Mouse (Mus musculus) thymus, adult 2 months (tissue): ENCODE data around the gene Setd5. TPM values are rescaled to one million over a fixed set of nuclear protein-coding genes. Genes with fewer than 3 reads are reported as not detected.

ENCODE experiments used
- DNase-seq: peaks from one replicate; pipeline ENCODE4 v3.0.0; 2021
- H3K27ac ChIP-seq: fragments of 200-500 bp; 2 replicates; pipeline ENCODE4 v1.5.1; 2012; ENCODE audit warnings: low read length, control low read depth; ENCODE audit not compliant: control insufficient read depth, insufficient read depth
- H3K27me3 ChIP-seq: fragments of 200-500 bp; 2 replicates; pipeline ENCODE4 v1.6.1; 2012; ENCODE audit warnings: mild to moderate bottlenecking, low read length, moderate library complexity, mixed read lengths; ENCODE audit not compliant: control insufficient read depth, insufficient read depth
- H3K36me3 ChIP-seq: fragments of 200-500 bp; 2 replicates; pipeline ENCODE4 v1.6.1; 2012; ENCODE audit warnings: mild to moderate bottlenecking, low read length, moderate library complexity; ENCODE audit not compliant: control insufficient read depth, insufficient read depth
- H3K4me1 ChIP-seq: fragments of 200-500 bp; replicated peaks from 2 replicates; pipeline ENCODE4 v1.6.1; 2012; ENCODE audit warnings: low read length; ENCODE audit not compliant: control insufficient read depth, insufficient read depth
- H3K4me3 ChIP-seq: fragments of 200-500 bp; 2 replicates; pipeline ENCODE4 v1.5.1; 2012; ENCODE audit warnings: mild to moderate bottlenecking, low read length, control low read depth, moderate library complexity; ENCODE audit not compliant: control insufficient read depth, insufficient read depth
- CTCF ChIP-seq: fragments of 200-500 bp; IDR thresholded peaks from 2 replicates; pipeline ENCODE4 v1.5.1; 2012; ENCODE audit warnings: mild to moderate bottlenecking, control low read depth, low read length, moderate library complexity, borderline replicate concordance; ENCODE audit not compliant: control insufficient read depth, poor library complexity, insufficient read depth; ENCODE audit errors: extremely low read depth
- POLR2A ChIP-seq: fragments of 200-500 bp; IDR thresholded peaks from 2 replicates; pipeline ENCODE4 v1.6.1; 2012; ENCODE audit warnings: mild to moderate bottlenecking, low read length, control low read depth, moderate library complexity; ENCODE audit not compliant: control insufficient read depth, poor library complexity, insufficient read depth; ENCODE audit errors: extremely low read depth
- WGBS: fragments of 180-500 bp; shearing (Covaris S2); methylation state at CpG from one replicate; pipeline ENCODE4 v1.1.7; 2018; 5-methylcytosine and 5-hydroxymethylcytosine counted together
- polyA plus RNA-seq: library from polyadenylated mRNA; depleted of rRNA; stranded (reverse); fragments of >200 nt; gene quantifications from 2 replicates; pipeline ENCODE4 v1.2.3, GENCODE M21; 2012

Gene Setd5
- polyA plus RNA-seq, 1 experiment, result 51.8 TPM

- no peak for DNase-seq
- no peak overlapping the region for H3K4me3 ChIP-seq
- no peak overlapping the region for H3K27ac ChIP-seq
- 94% methylated on average over 7 of the region's 7 CpGs for WGBS
- H3K36me3 ChIP-seq, result no peaks in the 10 kb centered on the region
- no peak for TF ChIP-seq POLR2A
- TF ChIP-seq CTCF, result no peak
- no peaks in the 10 kb centered on the region for H3K27me3 ChIP-seq
- H3K4me1 ChIP-seq, result no peaks in the 10 kb centered on the region
These were observed 91.3 kb downstream of the Setd5 start for GRCm38 (mm10) chr6:113168316-113168975.

GRCm38 (mm10) chr6:113169852-113170251 lies 92.7 kb downstream of the Setd5 start:
- H3K4me1 ChIP-seq, result no peaks in the 10 kb centered on the region
- no peak overlapping the region for H3K27ac ChIP-seq
- no peak overlapping the region for H3K4me3 ChIP-seq
- no peaks in the 10 kb centered on the region for H3K36me3 ChIP-seq
- no peak for DNase-seq
- no peaks in the 10 kb centered on the region for H3K27me3 ChIP-seq
- TF ChIP-seq POLR2A (no peak), CTCF (no peak)
- 80% methylated on average over 3 of the region's 3 CpGs for WGBS

- H3K4me3 ChIP-seq, result no peak overlapping the region
- H3K4me1 ChIP-seq, result no peaks in the 10 kb centered on the region
- TF ChIP-seq POLR2A (no peak), CTCF (no peak)
- no peaks in the 10 kb centered on the region for H3K27me3 ChIP-seq
- 96% methylated on average over 8 of the region's 8 CpGs for WGBS
- no peak for DNase-seq
- no peak overlapping the region for H3K27ac ChIP-seq
- no peaks in the 10 kb centered on the region for H3K36me3 ChIP-seq
These were observed 93.5 kb downstream of the Setd5 start for GRCm38 (mm10) chr6:113170651-113171050.

GRCm38 (mm10) chr6:113172011-113172410 lies 94.8 kb downstream of the Setd5 start:
- Histone ChIP-seq H3K27me3 (no peaks in the 10 kb centered on the region), H3K4me3 (no peak overlapping the region), H3K4me1 (no peaks in the 10 kb centered on the region), H3K27ac (no peak overlapping the region), H3K36me3 (no peaks in the 10 kb centered on the region)
- TF ChIP-seq POLR2A (no peak), CTCF (no peak)
- DNase-seq, result no peak

GRCm38 (mm10) chr6:113172568-113172967 lies 95.4 kb downstream of the Setd5 start:
- Histone ChIP-seq H3K27ac (no peak overlapping the region), H3K4me1 (no peaks in the 10 kb centered on the region), H3K27me3 (no peaks in the 10 kb centered on the region), H3K4me3 (no peak overlapping the region), H3K36me3 (no peaks in the 10 kb centered on the region)
- peak; percentile 65 for DNase-seq
- TF ChIP-seq POLR2A, result no peak
- no peak for TF ChIP-seq CTCF
- WGBS, result 72% methylated on average over 1 of the region's 1 CpGs

- Histone ChIP-seq H3K27me3 (no peaks in the 10 kb centered on the region), H3K27ac (no peak overlapping the region), H3K4me3 (no peak overlapping the region), H3K36me3 (no peaks in the 10 kb centered on the region), H3K4me1 (no peaks in the 10 kb centered on the region)
- WGBS, result 95% methylated on average over 3 of the region's 3 CpGs
- DNase-seq, result no peak
- TF ChIP-seq POLR2A, result no peak
- TF ChIP-seq CTCF, result no peak
These were observed 98.3 kb downstream of the Setd5 start for GRCm38 (mm10) chr6:113175469-113175868.

- TF ChIP-seq POLR2A (no peak), CTCF (no peak)
- H3K4me1 ChIP-seq, result no peaks in the 10 kb centered on the region
- WGBS, result 91% methylated on average over 8 of the region's 8 CpGs
- no peaks in the 10 kb centered on the region for H3K27me3 ChIP-seq
- H3K27ac ChIP-seq, result no peak overlapping the region
- no peak for DNase-seq
- no peak overlapping the region for H3K4me3 ChIP-seq
- no peaks in the 10 kb centered on the region for H3K36me3 ChIP-seq
These were observed 99.4 kb downstream of the Setd5 start for GRCm38 (mm10) chr6:113176613-113177012.
